Mouse (Mus musculus) spleen, adult 18-20 months (tissue): ENCODE measurements around the gene Kif16b.
"Not testable (repeated sequence)": the region's sequence is repeated elsewhere in the genome, so short reads cannot be mapped to it uniquely, and the experiment has no call there.

Experiments used
- DNase-seq, 2 experiments: peaks; one replicate each; pipeline ENCODE4 v3.0.0; 2022; ENCODE audit warnings: mixed read lengths in 2 of 2

The Kif16b gene

DNA sequence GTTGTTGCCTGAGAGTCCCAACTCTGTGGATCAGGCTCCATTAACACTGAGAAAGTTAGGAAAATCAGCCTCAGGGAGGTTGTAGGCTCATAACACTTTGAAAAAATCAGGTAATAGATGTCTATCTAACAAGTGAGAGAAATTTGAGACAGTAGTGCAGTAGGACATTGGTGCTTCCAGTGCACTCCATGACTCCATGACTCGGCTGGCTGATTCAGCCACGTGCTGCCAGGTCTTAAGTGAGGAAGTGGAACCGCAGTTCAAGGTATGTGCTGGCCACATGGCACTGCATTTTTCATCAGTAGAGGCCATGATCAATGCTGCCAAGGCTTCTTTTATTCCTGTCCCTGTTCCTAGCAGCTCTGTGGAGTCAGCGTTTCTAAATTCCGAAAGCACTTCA, 315.5 kb downstream of the Kif16b start:
- no peak for DNase-seq

DNA sequence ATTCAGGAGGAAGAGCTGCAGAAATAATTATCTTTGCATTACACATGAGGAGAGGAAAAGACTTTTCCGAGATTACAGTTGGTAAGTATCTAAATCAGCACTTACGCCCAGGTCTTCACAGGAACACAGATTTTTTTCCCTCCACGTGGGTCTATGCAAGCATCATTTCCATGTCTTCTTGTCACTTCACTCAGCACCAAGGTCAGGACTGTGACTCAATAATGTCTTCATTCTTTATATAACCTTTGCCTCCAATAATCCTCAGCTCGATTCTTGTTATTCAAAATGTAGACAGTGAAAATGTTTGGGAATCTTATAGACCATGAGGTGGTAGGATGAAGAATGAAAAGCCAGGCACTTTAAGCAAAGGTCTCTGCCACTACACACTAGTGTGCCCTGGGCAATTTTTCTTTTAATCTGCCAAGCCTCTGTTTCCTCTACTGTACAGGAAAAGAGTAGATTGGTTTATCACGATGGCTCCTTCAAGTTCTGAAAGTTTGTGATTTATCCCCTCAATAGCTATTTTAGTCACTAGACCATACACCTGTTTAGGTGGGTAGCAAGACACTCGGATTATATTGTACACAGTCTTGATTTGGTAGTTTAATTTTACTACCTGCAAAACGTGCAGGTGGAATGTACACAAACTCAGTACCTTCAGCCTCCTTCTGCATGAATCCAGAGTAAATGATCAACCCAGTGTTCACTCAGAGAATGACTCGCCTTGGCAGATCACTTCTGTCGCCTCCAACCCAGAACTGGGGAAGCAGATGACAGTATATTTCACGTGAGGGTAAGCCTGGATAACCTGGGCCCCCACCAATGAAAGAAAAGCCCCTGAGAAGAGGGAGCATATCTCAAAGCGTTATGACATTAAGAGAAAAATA, 316.2 kb downstream of the Kif16b start:
- no peak for DNase-seq

DNA sequence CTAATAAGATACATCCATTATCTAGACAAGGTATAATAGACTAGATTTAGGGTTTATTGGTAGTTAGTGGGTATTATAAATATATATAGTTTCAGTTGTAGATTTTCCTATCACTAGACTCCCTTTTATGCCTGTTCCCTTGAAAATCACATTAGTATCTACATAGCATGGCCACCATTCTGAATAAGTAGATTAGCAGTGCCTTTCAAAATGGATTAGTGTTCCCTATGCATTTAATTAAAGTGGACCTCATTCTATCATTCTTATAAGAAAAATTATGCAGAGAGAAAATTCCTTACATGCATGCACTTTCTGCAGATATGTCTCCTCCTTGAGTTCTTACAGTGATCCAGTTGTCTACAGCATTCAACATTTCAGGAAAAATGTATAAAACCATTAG, 320.9 kb downstream of the Kif16b start:
- DNase-seq: no peak

DNA sequence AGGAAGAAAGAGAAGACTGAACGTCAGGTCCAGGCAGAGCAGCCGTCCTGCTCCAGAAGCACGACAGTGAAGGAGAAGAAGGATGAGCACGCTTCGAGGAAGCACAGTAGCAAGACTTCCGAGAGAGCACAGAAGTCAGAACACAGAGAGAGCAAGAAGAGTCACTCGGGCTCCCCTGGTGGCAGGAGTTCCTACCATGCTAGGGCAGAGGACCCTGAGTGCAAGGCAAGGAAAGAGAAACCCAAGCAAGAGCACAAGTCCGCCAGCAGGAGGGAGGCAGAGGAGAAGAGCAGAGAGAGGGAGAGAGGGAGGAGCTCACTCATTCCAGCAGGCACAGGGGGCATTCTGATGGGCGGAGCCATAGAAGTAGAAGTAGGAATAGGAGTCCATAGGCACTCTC, 323.9 kb downstream of the Kif16b start:
- not testable (repeated sequence) for DNase-seq

DNA sequence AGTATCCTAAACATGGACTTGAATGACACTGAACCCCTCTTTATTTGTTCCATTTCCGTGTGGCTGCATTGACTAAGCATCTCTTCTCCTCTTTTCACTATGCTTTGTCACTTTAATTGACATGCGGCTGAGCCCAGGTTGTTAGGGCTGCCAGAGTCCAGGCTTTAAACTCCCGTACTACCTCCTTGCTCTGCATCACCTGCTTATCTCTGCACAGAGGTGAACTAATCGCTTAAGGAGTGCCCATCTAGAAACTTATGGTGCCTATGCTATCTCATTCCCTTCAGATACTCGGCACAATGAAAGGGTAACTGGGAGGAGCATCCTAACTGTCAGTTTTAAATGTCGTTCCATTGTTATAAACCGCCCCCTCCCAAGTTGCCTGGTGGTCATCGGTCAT, 331.6 kb downstream of the Kif16b start:
- no peak for DNase-seq
